Mouse (Mus musculus): Measurements from ENCODE around the gene Il21r.

Il21r gene

DNA sequence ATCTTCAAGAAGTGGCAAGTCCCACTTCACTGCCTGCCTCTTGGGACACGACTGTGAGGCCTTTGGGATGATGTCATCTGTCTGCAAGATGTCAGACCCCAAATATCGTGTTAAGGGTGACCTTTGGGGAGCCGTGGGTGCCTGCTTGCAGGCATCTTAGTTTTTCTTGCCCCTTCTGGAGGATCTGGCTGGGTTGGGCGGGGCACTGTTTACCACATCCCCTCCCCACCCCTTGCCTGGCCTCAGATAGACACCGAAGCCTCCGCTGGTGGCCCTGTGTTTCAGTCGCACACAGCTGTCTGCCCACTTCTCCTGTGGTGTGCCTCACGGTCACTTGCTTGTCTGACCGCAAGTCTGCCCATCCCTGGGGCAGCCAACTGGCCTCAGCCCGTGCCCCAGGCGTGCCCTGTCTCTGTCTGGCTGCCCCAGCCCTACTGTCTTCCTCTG is at the start of gene Il21r:
Gene Il21r (plus strand): TSS at position 245 of the 447 bp plus-strand sequence.
- DNase-seq (ENCODE audit: low read depth, low spot score), result peak; percentile 89

DNA sequence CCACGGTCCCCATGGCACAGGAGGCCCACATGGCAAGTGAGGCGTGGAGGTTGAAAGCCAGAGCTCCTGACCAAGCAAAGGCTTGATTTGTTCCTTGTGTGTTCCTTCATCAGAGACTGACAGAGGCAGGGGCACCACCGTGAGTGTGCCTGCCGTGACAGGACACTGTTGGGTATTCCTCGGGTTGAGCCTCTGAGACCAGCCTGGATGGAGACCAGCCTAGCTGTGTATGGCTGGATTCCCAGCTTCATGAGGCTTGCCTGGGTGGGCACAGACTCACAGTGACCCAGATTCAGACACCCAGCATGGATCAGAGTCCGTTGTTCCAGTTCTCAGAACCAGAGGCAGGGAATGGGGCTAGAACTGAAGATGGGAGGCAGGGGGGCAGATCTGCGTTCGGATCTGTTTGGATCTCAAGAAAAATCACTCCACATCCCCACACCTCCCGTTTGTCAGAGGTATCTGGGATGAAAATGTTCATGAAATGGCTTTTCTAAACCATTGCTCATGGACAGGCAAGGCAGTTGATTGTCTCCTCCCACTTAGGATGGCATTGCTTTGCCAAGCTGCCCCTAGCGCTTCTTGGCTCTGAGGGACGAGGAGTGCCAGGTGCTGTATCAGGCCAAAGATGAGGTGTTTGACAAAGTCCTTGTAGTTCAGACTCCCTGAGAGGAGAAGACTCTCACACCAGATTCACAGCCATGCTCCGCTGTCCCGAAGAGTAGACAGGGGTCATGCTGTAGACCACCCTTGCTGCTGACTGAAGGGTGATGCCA is 49.4 kb upstream of the Il21r start:
- no peak for DNase-seq (ENCODE audit: low read depth, low spot score)

DNA sequence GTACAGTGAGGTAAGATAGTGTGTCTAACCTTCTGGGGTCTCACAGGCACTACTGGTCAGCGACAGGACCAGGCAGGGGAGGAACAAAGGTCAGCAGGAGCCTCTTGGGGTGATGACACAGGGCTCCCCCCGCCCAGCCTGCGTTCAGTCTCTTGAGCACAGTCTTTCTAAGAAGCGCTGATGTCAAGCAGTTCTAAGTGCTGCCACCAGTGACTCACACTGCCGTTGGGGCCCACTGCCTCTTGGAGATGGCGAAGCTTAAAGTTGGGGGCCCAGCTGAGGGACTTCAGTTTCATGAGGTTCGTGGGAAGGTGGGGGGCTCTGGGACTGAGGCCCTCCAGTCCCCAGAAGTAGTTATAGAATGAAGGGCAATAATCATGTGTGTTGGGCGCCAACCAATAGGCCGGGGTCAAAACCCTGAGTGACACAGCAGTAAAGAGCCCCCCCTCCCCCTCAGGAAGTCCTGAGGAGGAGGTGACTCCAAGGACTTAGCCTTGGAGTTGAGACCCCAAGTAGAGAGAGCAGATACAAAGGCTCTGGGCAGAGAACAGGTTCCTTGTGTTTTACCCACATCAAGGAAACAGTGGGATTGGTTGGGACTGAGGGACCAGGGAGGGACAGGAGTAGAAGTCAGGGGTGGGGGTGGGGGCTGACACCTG is 48.6 kb upstream of the Il21r start:
- no peak for DNase-seq (ENCODE audit: low read depth, low spot score)

DNA sequence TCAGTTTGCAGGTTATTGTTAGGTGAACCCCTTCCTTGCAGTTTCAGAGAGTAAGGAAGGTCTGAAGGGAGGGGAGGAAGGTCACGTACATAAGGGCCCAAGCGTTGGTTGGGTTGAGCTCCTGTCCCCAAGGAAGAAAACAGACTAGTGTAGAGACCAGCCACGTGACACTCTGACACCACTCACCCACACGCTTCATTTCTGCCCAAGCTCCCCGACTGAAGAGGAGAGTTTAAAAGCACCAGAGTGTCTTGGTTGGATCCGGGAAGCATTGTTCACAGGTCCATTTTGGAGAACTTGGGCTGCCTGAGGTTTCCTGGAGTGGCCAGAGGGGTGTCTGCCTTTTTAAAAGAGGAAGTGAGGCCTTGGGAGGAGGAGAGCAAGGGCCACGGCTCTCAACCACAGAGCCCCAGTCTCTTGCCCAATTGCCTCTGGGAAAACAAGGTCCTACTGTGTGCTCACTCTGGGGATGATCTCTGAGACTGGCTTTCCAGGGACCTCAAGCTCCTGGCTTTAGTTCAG is 47.8 kb upstream of the Il21r start:
- DNase-seq (ENCODE audit: low read depth, low spot score), result peak; percentile 60

DNA sequence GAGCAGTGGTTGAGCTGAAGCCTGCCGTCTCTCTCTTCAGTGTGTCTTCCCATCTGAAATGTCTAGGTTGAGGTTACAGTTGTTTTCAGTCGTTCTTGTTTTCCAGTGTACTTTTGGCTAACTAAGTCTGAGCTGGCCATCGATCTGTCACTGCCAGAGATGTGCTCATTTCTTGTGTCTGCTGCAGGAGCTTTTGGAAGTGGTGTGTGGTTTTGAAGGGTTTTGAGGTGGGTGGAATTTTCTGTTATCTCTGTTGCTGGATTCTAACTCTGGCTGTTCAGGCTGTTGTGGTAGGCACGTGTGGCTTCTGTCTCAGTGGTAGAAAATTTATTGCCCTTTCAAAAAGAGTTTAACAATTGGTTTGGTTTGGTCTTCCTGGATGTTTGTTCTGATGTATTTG is 47.1 kb upstream of the Il21r start:
- no peak for DNase-seq (ENCODE audit: low read depth, low spot score)

DNA sequence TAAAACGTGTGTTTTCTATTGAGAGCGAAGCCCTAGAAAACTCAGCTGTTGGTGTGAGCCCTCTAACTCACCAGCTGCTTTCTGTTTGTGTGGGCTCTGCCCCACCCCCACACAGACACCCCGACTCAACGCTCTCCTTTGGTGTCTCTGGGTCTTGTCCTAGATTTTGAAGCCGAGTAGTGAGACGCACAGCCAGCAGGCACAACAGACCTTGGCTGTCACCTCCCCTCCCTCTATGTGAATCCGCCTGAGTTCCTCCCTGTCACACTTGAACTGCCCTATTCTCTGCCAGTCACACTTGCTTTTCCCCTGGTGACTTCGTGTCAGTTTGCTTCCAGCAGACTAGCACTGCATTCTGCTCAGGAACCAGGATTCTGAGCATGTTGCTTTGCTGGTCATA is 46.4 kb upstream of the Il21r start:
- DNase-seq (ENCODE audit: low read depth, low spot score), result no peak

DNA sequence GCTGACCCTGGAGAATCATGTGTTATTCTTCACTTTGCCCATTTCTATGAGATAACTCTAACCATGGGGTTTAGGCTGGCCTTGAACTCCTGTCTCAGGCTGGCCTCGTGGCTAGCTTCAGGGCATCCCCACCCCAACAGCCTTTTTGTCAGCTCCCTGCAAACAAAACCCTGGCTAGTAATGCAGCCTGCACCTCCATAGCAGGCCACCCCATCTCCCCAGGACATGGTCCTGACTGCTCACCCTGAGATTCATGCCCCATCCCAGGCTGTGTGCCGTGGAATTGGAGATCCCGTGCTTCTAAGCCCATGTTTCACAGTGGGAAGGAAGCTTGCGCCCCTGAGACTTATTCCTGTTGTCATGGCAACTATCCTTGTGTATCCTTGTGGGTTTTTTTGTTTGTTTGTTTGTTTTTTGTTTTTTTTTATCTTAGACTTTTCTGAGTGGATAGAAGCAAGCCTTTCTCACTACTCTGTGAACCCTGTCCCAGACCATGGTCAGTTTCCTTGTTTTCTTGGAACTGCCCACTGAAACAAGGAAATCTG is 44.8 kb upstream of the Il21r start:
- no peak for DNase-seq (ENCODE audit: low read depth, low spot score)

DNA sequence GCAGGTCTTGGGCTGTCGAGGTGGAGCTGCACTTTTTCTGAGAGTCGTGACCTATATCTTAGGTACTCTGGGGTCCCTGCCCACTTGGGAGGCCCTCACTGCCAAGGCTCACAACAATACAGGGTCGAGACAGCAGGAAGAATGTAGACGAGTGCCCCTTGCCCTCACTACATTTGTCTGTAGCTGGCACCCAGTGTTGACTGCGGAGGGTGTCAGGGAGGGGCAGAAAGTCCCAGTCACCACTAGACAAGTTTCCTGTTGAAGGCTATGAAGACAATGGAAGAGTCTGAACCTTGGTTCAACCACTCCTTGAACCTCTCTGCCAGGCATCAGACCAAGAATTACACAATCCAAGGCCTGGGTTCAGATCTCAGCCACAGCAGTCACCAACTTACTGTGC is 44.2 kb upstream of the Il21r start:
- no peak for DNase-seq (ENCODE audit: low read depth, low spot score)

DNA sequence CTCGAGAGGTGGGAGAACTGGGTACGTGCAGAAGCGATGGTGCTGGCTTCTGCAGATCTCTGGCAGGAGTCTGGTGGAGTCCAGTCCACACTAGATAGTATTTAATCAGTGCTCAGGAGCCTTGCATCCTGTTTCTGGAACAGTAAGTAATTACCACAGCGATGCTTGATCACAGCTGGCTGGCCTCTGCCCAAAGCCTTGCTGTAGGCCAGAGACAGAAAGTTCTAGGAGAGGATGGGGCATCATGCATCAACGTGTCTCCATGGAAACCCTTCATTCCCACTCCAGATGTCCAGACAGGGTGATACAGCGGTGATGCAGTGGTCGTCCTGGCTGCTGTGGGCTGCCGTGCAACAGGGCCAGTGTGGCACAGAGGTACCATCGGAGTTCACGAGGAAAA is 43.7 kb upstream of the Il21r start:
- no peak for DNase-seq (ENCODE audit: low read depth, low spot score)

DNA sequence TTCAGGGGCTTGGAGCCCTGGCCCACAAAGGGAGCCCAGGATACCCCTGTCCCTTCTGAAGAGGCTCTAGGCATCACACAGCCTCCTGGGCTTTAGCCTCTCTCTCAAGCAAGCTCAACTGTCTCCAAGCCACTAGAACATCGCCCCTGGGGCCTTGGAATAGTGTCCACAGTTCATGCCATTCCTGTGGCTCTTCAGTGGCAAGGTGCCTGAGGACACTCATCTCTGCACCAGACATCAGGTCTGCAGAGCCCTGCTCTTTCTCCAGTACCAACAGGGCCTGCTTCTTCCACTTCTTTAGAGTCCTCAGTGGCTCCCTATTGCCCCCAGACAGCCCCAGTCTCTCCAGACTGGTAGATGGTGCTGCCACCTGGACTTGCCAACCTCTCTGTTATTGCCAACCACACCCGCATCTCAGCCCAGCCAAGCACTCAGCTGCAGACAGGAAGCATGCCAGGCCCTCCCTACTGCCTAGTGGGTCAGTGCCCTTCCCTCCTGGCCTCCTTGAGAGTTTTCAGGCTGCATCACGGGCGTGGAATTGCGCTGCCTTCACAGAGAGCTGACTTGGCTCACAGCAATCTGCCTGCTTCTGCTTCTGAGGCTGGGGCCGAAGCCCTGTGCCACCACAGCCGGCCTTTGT is 43.0 kb upstream of the Il21r start:
- DNase-seq (ENCODE audit: low read depth, low spot score), result no peak

DNA sequence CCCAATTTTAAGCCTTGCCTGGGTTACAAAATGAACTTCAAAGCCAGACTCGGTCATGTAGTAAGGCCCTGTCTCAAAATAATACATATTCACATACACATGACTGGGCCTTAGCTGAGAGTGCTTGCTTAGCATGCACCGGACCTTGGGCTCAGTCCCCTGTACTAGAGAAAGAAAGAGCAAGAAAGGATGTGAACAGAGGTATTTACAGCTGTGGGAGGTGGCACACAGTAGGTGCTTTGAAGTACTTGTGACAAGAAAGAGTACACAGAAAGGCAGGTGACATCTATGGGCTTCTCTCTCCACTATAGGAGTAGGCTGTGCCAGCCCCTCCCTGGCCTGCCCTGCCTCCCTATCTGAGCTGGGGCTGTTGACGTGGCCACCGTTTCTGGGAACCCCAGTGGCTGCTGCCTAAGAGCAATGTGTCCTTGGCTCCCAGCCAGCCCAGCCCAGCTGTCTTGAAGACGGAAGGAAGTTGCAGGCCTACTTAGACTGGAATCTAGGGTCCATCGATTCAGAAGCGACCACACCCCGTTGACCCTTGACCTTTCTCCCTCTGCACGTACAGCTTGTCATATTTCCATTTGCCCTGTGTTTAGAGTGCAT is 42.0 kb upstream of the Il21r start:
- no peak for DNase-seq (ENCODE audit: low read depth, low spot score)

DNA sequence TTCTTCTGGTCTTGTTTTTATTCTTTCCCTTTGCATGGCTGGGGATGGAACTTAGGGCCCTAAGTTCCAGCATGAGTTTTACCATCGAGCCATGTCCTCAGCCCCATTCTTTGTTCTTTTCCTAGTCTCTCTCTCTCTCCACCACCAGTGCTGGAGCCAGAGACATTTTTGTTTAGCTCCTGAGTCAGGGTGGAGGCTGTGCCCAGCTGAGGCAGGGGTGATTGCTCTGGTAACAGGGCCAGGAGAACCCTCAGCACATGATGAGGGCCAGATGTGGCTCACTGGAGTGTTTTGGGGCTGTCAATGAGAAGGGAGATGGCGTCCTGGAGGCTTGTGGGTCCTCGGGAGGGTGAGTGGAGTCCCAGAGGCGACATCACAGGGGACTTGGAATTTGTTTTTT is 40.8 kb upstream of the Il21r start:
- no peak for DNase-seq (ENCODE audit: low read depth, low spot score)

DNA sequence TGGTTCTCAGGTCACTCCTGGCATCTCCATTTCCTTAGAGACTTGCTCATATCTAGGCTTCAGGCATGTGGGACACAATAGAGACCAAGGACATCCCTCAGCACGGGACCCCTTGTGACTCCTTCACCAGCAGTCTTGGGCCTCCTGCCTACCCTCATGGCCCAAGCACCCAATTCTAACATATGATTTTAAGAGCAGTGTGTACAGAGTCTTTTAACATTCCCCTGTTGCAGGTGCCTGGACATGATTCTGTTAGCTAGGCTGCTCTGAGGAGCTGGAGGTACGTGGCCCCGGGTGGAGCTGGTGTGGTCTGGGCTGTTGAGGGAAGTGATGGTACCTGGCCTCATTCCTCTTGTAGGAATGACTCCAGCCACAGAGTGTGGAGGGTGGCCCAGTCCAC is 40.1 kb upstream of the Il21r start:
- no peak for DNase-seq (ENCODE audit: low read depth, low spot score)

DNA sequence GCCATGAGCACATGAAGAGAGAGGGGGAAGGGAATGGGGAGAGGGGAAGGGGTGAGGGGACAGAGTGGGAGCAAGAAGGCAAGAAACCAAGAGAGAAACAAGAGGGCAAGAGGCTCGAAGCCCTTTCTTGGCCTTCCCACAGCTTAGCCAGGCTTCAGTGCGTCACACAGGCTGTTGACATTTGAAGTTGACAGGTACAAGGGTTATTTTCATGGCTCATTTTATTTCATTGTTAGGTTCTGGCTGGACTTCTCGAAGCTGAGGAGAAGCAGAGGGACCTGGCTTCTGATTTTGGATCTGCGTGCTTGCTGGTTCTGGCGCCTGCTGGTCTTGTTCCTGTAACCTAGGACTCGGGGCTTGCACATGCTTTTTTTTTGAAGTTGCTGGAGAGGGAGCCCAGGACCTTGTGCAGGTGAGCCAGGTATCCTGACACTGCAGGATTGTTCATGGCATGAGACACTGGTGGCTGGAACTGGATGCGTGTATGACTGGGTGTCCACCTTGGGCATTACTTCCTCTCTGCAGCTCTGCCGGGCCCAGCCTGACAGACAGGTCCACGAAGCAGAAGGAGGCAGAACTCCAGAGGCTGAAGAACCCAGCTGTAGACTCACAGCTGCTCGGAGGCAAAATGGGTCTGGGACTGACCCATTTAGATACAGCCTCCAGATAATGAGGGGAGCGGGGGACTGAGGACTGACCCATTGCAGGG is 38.8 kb upstream of the Il21r start:
- no peak for DNase-seq (ENCODE audit: low read depth, low spot score)

DNA sequence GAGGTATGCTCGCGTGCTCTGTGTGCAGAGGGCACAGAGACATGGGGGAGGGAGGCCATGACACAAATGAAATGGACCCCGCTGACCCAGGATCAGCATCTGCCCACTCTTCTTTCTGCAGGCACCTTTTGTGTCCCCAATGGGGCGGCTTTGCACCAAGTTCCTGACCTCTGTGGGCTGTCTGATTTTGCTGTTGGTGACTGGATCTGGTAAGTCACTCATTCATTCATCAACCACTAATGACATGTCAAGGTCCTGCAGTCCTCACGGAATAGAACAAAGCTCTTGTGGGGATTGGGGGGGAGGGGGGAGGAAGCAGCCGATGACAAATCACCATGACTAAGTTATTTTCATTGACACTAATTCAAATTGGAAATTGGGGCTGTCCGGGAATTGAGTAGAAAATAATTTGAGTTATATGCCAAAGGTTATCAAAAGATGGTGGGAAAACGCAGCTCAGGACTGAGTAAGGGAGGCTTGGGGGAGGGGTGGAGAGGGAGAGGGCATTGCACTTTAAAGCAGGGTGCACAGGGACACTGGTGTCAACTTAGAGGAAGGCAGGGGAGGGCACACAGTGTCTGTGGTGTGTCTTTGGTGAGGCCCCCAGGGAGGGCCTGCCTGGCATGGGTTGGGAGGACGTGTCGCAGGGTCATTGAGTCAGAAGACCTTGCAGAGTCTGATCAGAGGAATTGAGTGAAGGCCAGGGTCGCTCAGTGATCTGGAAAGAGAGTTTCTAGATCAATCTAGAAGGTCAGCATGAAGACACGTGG is 37.5 kb upstream of the Il21r start:
- no peak for DNase-seq (ENCODE audit: low read depth, low spot score)

DNA sequence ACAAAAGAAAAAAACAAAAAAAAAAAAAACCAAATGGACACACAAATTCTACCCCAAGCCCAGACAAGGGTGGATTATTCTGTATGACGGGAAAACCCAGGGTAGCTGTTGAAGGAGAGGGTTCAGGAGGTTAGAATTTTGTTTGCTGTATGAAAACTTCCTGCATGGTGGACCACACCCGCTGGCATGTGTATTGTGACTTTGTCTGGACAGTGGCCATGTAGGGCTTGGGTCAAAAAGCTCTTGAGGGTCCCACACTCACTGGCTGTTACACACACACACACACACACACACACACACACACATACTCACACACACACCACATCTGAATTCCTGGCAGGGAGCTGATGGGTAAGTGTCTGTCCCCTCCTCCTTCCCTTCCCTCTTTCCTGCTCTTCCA is 36.8 kb upstream of the Il21r start:
- no peak for DNase-seq (ENCODE audit: low read depth, low spot score)

DNA sequence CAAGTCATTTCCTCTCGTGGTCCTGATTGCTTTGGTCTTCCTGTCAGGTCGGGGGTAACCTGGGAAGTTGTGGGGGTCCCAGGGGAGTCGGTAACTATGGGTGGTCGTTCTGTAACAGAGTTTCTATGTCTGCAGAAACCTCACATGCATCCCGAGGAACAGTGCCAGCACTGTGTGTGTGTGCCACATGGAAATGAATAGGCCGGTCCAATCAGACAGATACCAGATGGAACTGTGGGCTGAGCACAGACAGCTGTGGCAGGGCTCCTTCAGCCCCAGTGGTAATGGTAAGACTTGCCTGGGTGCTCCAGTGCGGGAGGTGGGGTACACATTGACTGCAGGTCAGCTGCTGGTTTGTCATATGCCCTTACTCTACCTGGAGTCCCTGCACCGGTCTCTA is 34.3 kb upstream of the Il21r start:
- no peak for DNase-seq (ENCODE audit: low read depth, low spot score)

DNA sequence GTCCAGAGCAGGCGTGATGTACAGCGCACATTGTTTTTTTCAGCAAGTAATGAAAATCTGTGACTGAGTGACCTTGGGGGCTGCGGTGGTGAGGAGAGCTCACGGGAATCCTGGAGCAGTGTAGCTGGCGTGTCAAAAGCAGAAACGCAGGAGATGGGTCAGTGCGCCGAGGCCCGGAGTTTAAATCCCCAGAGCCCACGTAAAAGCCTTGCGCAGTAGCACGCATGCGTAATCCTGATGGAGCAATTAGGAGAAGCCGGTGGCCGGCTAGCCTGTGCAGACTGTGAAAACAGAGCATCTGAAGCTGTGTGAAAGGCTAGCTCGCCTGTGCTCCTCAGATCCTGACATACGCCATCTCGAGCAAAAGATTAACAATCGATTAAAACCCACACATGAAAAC is 31.3 kb upstream of the Il21r start:
- DNase-seq (ENCODE audit: low read depth, low spot score), result no peak

DNA sequence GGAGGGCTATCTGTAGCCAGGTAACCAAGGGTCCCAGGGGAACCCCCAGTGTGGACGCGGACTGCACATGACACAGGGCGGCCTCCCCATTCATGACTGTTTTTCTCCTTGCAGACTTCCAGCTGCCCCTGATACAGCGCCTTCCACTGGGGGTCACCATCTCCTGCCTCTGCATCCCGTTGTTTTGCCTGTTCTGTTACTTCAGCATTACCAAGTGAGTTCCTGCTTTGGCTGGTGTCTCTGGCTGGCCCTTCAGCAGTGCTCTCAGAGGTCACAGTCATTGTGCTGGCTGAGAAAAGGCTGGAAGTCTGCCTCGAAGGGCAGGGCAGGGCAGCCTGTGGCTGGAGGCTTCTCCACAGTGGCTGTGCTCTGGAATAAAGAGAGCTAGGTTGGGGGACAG is 30.5 kb upstream of the Il21r start:
- DNase-seq (ENCODE audit: low read depth, low spot score), result no peak

DNA sequence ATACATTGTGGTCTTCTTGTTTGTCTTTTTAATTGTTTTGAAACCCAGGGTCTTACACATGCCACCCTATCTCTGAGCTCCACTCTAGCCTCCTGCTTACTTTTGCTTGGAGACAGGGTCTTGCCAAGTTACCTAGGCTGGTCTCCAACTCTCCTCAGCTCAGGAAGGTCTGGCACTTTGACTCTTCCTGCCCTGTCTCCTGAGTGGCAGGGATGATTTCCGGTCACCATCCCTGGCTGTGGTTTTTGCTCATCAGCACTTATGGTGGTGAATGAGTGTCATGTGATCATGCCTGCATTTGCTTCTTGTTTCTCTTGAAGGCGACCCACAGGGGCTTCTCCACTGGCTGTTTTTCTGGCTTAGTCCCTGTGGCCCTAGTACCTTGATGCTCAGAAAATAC is 29.4 kb upstream of the Il21r start:
- DNase-seq (ENCODE audit: low read depth, low spot score), result no peak

DNA sequence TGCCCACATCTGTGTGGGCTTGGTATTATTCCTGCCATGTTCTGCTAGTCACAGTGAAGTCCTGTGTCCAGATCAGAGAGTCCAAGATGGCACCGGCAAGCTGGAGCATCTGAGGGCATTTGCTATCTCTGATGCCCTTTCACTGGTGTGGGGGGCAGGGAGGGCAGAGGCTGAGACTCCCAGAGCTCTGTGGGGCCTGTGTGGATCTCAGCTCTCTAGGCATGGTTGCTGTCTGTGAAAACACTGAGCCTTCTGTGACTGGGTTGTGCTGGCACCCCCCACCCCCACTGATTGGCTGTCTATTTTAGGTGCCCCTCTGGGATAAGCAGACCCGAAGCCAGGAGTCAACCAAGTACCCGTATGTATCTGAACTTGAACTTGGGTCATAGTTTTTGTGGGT is 28.4 kb upstream of the Il21r start:
- DNase-seq (ENCODE audit: low read depth, low spot score), result no peak
